Mouse (Mus musculus): ENCODE results near the gene Gata5. TPM values are rescaled to one million over a fixed set of nuclear protein-coding genes. Genes with fewer than 3 reads are reported as not detected.

Gene Gata5
- polyA plus RNA-seq, 1 experiment from 2014 or later = not detected

DNA sequence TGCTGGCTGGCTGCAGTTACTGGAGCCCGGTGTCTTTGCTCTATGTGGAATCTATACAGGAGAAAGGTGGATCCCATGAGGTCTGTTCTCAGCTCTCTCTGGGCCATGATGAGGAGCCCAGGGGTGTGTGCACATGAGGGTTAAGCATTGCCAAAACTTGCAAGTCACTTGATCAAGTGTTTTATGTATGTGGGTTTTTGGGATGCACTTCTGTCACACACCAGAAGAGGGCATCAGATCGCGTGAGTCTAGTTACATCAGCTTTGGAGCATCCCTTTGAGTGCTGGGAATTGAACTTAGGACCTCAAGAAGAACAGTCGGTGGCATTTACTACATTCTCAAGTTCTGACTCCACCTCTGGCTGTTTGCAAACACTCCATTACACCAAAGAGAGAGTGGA is 29.9 kb downstream of the Gata5 start:
- Histone ChIP-seq H3K27ac (replicated peaks; ENCODE audit: low read depth, low read length) (no peak overlapping the region), H3K4me1 (ENCODE audit: control insufficient read depth, insufficient read depth, low read length) (no peaks in the 10 kb centered on the region), H3K9ac (replicated peaks; ENCODE audit: low read length) (no peak overlapping the region), H3K4me3 (replicated peaks; ENCODE audit: low read depth, low read length) (no peak overlapping the region), H3K36me3 (ENCODE audit: control insufficient read depth, insufficient read depth, low read length) (no peaks in the 10 kb centered on the region), H3K4me2 (ENCODE audit: low read length) (no peak overlapping the region), H3K27me3 (ENCODE audit: control insufficient read depth, insufficient read depth, low read length) (no peaks in the 10 kb centered on the region), H3K9me3 (ENCODE audit: control insufficient read depth, low read length) (0 out of 2 replicates have a peak, but pooled peaks cover 5% of the 10 kb centered on the region)
- DNase-seq = no peak
- 56% methylated on average over 4 of the region's 4 CpGs for WGBS
- ATAC-seq (ENCODE audit: low FRiP score, low TSS enrichment) = no peak

DNA sequence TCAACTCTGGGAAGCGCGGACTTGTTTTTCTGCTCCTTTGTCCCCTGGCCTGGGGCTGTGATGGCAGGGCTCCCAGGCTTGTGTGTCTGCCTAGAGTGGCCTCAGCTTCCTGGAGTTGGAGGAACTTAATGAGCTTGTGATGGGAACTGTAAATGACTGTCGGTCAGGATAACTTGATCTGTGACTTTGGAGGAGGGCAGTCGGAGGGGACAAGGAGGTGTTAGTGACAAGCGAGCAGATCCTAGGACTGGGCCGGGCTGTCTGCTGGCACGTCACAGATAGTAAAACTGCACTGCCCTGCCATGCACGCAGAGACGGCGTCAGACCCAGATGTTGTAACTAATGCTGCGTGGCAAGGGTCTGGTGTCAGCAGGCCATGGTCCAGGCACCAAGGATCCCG is 31.0 kb downstream of the Gata5 start:
- H3K4me2 ChIP-seq (ENCODE audit: low read length) = no peak overlapping the region

DNA sequence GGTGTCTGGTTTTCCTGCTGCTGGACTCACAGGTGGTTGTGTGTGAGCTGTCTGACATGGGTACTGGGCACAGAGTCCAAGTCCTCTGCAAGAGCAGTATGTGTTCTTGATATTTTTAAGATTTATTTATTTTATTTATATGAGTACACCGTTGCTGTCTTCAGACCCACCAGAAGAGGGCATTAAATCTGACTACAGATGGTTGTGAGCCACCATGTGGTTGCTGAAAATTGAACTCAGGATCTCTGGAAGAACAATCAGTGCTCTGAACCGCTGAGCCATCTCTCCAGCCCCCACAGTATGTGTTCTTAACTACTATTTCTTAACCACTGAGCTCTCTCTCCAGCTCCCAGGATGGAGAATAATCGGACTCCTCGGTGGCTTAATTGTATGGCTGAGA is 32.3 kb downstream of the Gata5 start:
- no peak overlapping the region for H3K4me3 ChIP-seq (replicated peaks; ENCODE audit: low read depth, low read length)
- H3K4me1 ChIP-seq (ENCODE audit: control insufficient read depth, insufficient read depth, low read length) = no peaks in the 10 kb centered on the region
- ATAC-seq (ENCODE audit: low FRiP score, low TSS enrichment) = no peak
- 76% methylated on average over 4 of the region's 4 CpGs for WGBS
- H3K4me2 ChIP-seq (ENCODE audit: low read length) = no peak overlapping the region
- no peak for DNase-seq
- H3K27me3 ChIP-seq (ENCODE audit: control insufficient read depth, insufficient read depth, low read length) = no peaks in the 10 kb centered on the region
- no peaks in the 10 kb centered on the region for H3K36me3 ChIP-seq (ENCODE audit: control insufficient read depth, insufficient read depth, low read length)
- H3K9ac ChIP-seq (replicated peaks; ENCODE audit: low read length) = no peak overlapping the region
- 0 out of 2 replicates have a peak, but pooled peaks cover 5% of the 10 kb centered on the region for H3K9me3 ChIP-seq (ENCODE audit: control insufficient read depth, low read length)
- H3K27ac ChIP-seq (replicated peaks; ENCODE audit: low read depth, low read length) = no peak overlapping the region

More for the DNA sequence above, 31.0 kb downstream of the Gata5 start:
- H3K4me1 ChIP-seq (ENCODE audit: control insufficient read depth, insufficient read depth, low read length) = no peaks in the 10 kb centered on the region
- H3K9ac ChIP-seq (replicated peaks; ENCODE audit: low read length) = no peak overlapping the region
- 0 out of 2 replicates have a peak, but pooled peaks cover 5% of the 10 kb centered on the region for H3K9me3 ChIP-seq (ENCODE audit: control insufficient read depth, low read length)
- H3K27me3 ChIP-seq (ENCODE audit: control insufficient read depth, insufficient read depth, low read length) = no peaks in the 10 kb centered on the region
- DNase-seq (no peak), ATAC-seq (ENCODE audit: low FRiP score, low TSS enrichment) (no peak)
- no peak overlapping the region for H3K4me3 ChIP-seq (replicated peaks; ENCODE audit: low read depth, low read length)
- H3K36me3 ChIP-seq (ENCODE audit: control insufficient read depth, insufficient read depth, low read length) = no peaks in the 10 kb centered on the region
- H3K27ac ChIP-seq (replicated peaks; ENCODE audit: low read depth, low read length) = no peak overlapping the region
- WGBS = 91% methylated on average over 12 of the region's 12 CpGs

DNA sequence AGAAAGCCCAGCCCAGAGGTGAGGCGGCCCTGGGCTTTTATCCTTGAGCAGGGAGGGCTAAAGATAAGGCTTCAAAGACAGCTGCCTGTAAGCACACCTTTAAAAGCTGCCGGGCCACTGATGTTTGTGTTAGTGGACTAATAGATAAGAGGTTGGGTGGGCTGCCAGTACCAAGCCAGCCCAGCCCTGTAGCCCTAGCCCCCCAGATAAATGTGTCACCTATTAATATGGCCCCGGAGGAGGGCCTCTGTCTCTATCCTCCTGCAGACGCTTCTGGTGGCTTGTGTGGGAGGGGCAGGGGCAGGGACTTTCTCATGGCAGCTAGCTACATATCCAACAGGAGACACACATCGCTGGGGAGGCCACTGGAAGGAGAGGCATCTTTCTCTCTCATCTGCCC is 33.7 kb downstream of the Gata5 start:
- no peak overlapping the region for H3K27ac ChIP-seq (replicated peaks; ENCODE audit: low read depth, low read length)

DNA sequence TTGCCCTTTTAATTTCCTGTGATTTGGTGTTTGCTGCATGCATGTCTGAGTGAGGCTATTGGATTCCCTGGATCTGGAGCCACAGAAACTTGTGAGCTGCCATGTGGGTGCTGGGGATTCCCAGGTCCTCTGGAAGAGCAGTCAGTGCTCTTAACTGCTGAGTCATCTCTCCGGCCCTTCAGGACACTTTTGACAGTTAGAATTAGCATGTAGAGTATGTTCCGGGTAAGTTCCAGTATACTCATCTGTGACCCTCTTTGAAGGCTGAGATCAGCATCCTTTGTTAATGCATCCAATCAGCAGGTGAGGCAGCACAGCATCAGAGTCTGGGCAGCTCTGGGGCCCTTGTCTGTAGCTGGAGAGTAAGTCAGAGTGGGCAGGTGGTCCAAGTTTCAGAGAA is 34.2 kb downstream of the Gata5 start:
- WGBS = 68% methylated on average over 2 of the region's 2 CpGs
- no peak for DNase-seq
- H3K4me1 ChIP-seq (ENCODE audit: control insufficient read depth, insufficient read depth, low read length) = no peaks in the 10 kb centered on the region

More for the DNA sequence above, 33.7 kb downstream of the Gata5 start:
- Histone ChIP-seq H3K9ac (replicated peaks; ENCODE audit: low read length) (no peak overlapping the region), H3K4me2 (ENCODE audit: low read length) (no peak overlapping the region), H3K4me3 (replicated peaks; ENCODE audit: low read depth, low read length) (no peak overlapping the region), H3K27me3 (ENCODE audit: control insufficient read depth, insufficient read depth, low read length) (no peaks in the 10 kb centered on the region), H3K36me3 (ENCODE audit: control insufficient read depth, insufficient read depth, low read length) (no peaks in the 10 kb centered on the region), H3K4me1 (ENCODE audit: control insufficient read depth, insufficient read depth, low read length) (no peaks in the 10 kb centered on the region), H3K9me3 (ENCODE audit: control insufficient read depth, low read length) (0 out of 2 replicates have a peak, but pooled peaks cover 5% of the 10 kb centered on the region)
- no peak for DNase-seq
- ATAC-seq (ENCODE audit: low FRiP score, low TSS enrichment) = no peak
- 64% methylated on average over 5 of the region's 5 CpGs for WGBS

DNA sequence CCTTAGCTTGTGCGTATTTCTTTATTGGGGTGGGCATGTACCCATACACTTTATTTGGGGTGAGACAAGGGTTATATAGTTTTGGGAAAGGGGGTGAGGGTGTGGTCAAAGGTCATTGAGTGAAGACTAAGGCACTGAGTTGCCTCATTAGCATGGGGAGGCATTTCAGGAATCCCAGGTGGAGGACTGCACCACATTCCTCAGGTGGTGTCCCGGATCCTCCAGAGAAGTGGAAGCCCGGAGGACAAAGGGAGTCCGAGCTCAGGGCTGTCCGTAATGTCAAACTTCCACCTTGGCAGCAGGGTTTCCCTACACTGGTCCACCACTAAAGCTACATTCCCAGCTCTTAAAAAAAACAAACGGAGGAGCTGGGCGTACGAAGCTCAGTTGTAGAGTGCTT is 41.6 kb downstream of the Gata5 start:
- no peak for DNase-seq

More for the DNA sequence above, 34.2 kb downstream of the Gata5 start:
- H3K36me3 ChIP-seq (ENCODE audit: control insufficient read depth, insufficient read depth, low read length) = no peaks in the 10 kb centered on the region
- H3K4me2 ChIP-seq (ENCODE audit: low read length) = no peak overlapping the region
- no peak overlapping the region for H3K4me3 ChIP-seq (replicated peaks; ENCODE audit: low read depth, low read length)
- H3K9me3 ChIP-seq (ENCODE audit: control insufficient read depth, low read length) = 0 out of 2 replicates have a peak, but pooled peaks cover 5% of the 10 kb centered on the region
- H3K27me3 ChIP-seq (ENCODE audit: control insufficient read depth, insufficient read depth, low read length) = no peaks in the 10 kb centered on the region
- ATAC-seq (ENCODE audit: low FRiP score, low TSS enrichment) = no peak
- H3K27ac ChIP-seq (replicated peaks; ENCODE audit: low read depth, low read length) = no peak overlapping the region
- no peak overlapping the region for H3K9ac ChIP-seq (replicated peaks; ENCODE audit: low read length)

DNA sequence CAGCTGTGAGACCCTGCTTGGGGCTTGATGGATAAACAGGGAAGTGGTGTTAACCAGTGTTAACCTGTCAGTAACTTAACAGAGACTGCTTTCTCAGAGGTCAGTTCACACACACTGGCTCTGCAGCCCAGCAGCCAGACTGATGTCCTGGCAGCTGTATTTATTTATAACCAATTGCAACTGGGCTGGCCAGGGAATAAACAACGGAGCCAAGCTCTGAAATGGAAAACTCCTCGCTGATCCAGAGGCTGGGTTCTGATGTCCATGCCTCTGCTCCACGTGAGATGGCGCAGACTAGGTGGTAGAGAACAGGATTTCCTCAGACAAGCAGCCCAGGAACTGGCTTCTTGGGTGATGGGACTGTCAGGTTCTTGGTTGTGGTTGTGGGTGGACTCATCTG is 42.5 kb downstream of the Gata5 start:
- Histone ChIP-seq H3K9me3 (ENCODE audit: control insufficient read depth, low read length) (no peaks in the 10 kb centered on the region), H3K27ac (replicated peaks; ENCODE audit: low read depth, low read length) (no peak overlapping the region), H3K9ac (replicated peaks; ENCODE audit: low read length) (no peak overlapping the region), H3K36me3 (ENCODE audit: control insufficient read depth, insufficient read depth, low read length) (no peaks in the 10 kb centered on the region), H3K4me1 (ENCODE audit: control insufficient read depth, insufficient read depth, low read length) (no peaks in the 10 kb centered on the region), H3K27me3 (ENCODE audit: control insufficient read depth, insufficient read depth, low read length) (no peaks in the 10 kb centered on the region), H3K4me3 (replicated peaks; ENCODE audit: low read depth, low read length) (no peak overlapping the region), H3K4me2 (ENCODE audit: low read length) (no peak overlapping the region)
- ATAC-seq (ENCODE audit: low FRiP score, low TSS enrichment) (no peak), DNase-seq (no peak)
- 85% methylated on average over 4 of the region's 4 CpGs for WGBS

More for the DNA sequence above, 41.6 kb downstream of the Gata5 start:
- Histone ChIP-seq H3K4me1 (ENCODE audit: control insufficient read depth, insufficient read depth, low read length) (no peaks in the 10 kb centered on the region), H3K27me3 (ENCODE audit: control insufficient read depth, insufficient read depth, low read length) (no peaks in the 10 kb centered on the region), H3K4me2 (ENCODE audit: low read length) (no peak overlapping the region), H3K9me3 (ENCODE audit: control insufficient read depth, low read length) (no peaks in the 10 kb centered on the region), H3K36me3 (ENCODE audit: control insufficient read depth, insufficient read depth, low read length) (no peaks in the 10 kb centered on the region), H3K4me3 (replicated peaks; ENCODE audit: low read depth, low read length) (no peak overlapping the region), H3K27ac (replicated peaks; ENCODE audit: low read depth, low read length) (no peak overlapping the region), H3K9ac (replicated peaks; ENCODE audit: low read length) (no peak overlapping the region)
- ATAC-seq (ENCODE audit: low FRiP score, low TSS enrichment) = no peak
- 81% methylated on average over 8 of the region's 8 CpGs for WGBS

DNA sequence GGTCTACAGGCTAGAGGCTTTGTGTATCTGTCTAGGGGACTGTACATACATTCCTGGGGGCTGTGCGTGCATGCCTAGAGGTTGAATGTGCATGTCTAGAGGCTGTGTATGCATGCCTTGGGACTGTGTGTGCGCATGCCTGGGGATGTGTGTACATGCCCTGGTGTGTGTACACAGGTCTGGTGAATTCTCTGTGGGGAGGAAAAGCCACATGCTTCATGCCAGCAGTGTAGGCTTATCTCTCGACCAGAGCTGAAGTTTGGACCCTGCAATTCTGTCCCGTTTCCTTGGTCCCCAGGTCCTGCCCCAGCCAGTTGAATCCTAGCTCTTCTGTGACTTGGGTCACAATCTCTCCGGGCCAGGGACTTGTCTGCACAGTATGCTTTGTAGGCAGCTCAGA is 42.9 kb downstream of the Gata5 start:
- DNase-seq (no peak), ATAC-seq (ENCODE audit: low FRiP score, low TSS enrichment) (no peak)
- Histone ChIP-seq H3K4me3 (replicated peaks; ENCODE audit: low read depth, low read length) (no peak overlapping the region), H3K9me3 (ENCODE audit: control insufficient read depth, low read length) (no peaks in the 10 kb centered on the region), H3K9ac (replicated peaks; ENCODE audit: low read length) (no peak overlapping the region), H3K4me2 (ENCODE audit: low read length) (no peak overlapping the region), H3K27ac (replicated peaks; ENCODE audit: low read depth, low read length) (no peak overlapping the region), H3K4me1 (ENCODE audit: control insufficient read depth, insufficient read depth, low read length) (no peaks in the 10 kb centered on the region), H3K27me3 (ENCODE audit: control insufficient read depth, insufficient read depth, low read length) (no peaks in the 10 kb centered on the region), H3K36me3 (ENCODE audit: control insufficient read depth, insufficient read depth, low read length) (no peaks in the 10 kb centered on the region)
- WGBS = 86% methylated on average over 5 of the region's 5 CpGs

DNA sequence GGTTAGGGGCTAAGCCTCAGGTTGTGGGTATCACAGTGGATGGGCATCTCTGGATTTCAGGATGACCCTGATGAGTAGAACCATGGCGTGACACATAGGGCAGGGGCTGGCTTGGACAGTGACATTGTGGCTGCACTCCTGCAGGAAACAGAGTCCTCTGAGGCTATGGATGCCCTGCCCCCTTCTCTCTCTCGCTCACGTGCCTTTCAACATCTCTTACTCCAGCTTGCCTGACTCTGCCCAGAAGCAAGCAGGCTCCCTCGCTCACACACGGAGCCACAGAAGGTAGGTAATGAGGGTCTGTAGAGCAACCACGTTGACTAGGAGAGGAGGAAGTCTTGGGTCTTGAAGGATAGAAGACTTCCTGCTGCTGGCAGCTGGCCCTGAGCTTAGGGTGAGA is 44.0 kb downstream of the Gata5 start:
- ATAC-seq (ENCODE audit: low FRiP score, low TSS enrichment) = no peak
- H3K27me3 ChIP-seq (ENCODE audit: control insufficient read depth, insufficient read depth, low read length) = no peaks in the 10 kb centered on the region

More for the DNA sequence above, 44.0 kb downstream of the Gata5 start:
- no peak overlapping the region for H3K27ac ChIP-seq (replicated peaks; ENCODE audit: low read depth, low read length)
- no peaks in the 10 kb centered on the region for H3K9me3 ChIP-seq (ENCODE audit: control insufficient read depth, low read length)
- H3K4me1 ChIP-seq (ENCODE audit: control insufficient read depth, insufficient read depth, low read length) = no peaks in the 10 kb centered on the region
- no peak overlapping the region for H3K4me3 ChIP-seq (replicated peaks; ENCODE audit: low read depth, low read length)
- no peaks in the 10 kb centered on the region for H3K36me3 ChIP-seq (ENCODE audit: control insufficient read depth, insufficient read depth, low read length)
- H3K9ac ChIP-seq (replicated peaks; ENCODE audit: low read length) = no peak overlapping the region
- no peak overlapping the region for H3K4me2 ChIP-seq (ENCODE audit: low read length)
- WGBS = 72% methylated on average over 6 of the region's 6 CpGs
- no peak for DNase-seq

Data from midbrain, embryonic 14.5 days (tissue).